Mouse (Mus musculus): Measurements from ENCODE around the gene Ryr1. TPM values are rescaled to one million over a fixed set of nuclear protein-coding genes. Genes with fewer than 3 reads are reported as not detected.
A peak's percentile ranks its signal among the peaks of the same experiment; 100 is the strongest.

The Ryr1 gene
- total and polyA plus RNA-seq, 2 experiments from 2014 or later: 0.04 to 0.15 TPM

DNA sequence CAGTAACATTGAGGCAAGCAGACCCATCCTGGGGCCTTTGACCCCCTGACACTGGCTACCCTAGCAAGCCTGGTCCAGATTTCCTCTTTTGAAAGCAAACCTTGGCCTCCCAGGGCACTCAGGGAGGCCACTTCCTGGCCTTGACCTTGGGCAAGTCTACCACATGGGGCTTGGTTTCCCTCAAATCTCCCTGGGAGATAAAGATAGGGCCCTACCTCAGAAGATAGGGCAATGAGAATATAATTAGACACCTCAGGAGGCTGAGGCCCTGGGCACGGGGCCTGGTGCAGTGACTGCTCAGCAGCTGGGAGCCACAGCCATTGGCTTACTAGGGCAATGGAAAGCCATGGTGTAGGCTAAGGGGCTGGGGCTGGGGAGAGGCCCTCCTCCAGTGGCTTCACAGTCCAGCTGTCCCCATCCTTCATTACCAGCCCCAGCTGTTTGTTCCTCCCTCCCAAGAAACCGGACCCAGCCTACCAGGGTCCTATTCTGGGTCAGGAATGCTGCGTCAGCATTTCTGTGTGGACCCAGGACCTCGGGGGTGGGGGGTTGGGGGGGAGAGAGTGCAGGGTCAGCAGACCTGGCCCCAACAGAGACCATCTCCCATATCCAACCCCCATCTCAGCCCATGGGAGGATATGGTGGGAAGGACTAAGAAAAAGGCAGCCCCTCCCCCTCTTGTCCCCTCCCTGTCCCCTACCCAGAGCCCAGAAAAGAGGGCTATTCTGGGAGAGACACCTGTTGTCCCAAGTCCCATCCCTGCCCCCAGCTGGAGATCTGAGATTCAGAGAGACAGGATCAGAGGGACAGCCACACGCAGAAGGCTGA, 1.2 kb downstream of the Ryr1 start:
- no peak for DNase-seq (ENCODE audit: low spot score)
- H3K4me3 ChIP-seq (ENCODE audit: low read depth, low read length): no peak overlapping the region
- 40% methylated on average over 5 of the region's 5 CpGs for WGBS

DNA sequence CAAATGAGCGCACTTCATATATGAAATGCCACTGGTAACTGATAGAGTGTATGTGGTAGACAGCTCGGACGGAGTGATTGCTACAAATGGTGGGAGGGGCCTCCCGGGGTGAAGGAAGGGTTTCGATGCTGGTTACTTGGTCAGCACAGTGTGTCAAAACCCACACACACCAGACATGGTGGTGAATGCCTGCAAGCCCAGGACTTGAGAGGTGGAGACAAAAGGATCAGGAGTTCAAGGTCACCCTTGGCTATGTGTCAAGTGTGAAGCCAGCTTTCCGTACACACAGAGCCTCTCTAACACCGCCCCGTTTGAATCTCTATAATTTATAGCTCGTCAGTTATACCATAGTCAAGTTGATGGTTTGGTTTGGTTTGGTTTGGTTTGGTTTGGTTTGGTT, 2.2 kb downstream of the Ryr1 start:
- no peaks in the 10 kb centered on the region for H3K9me3 ChIP-seq (replicated peaks; ENCODE audit: control insufficient read depth, low read length)
- H3K4me1 ChIP-seq (ENCODE audit: control insufficient read depth, insufficient read depth): 0 out of 2 replicates have a peak, but pooled peaks cover 7% of the 10 kb centered on the region
- peaks cover 13% of the 10 kb centered on the region; the same call in 1 of the 2 replicates for H3K27me3 ChIP-seq (ENCODE audit: control insufficient read depth, insufficient read depth, low read length)
- H3K27ac ChIP-seq (ENCODE audit: low read depth): no peak overlapping the region
- ATAC-seq (ENCODE audit: insufficient read depth, low read depth) (no peak), DNase-seq (ENCODE audit: low spot score) (no peak)
- no peak overlapping the region for H3K9ac ChIP-seq (replicated peaks; ENCODE audit: low read depth, low read length)
- 85% methylated on average over 9 of the region's 9 CpGs for WGBS
- TF ChIP-seq EP300 (IDR thresholded peaks at IDR 0.05; ENCODE audit: low read depth) (no peak), CTCF (IDR thresholded peaks at IDR 0.05; ENCODE audit: low read depth) (no peak)
- H3K4me2 ChIP-seq (ENCODE audit: low read depth, low read length): no peak overlapping the region
- no peaks in the 10 kb centered on the region for H3K36me3 ChIP-seq (replicated peaks; ENCODE audit: control insufficient read depth, insufficient read depth, low read length)
- H3K4me3 ChIP-seq (ENCODE audit: low read depth, low read length): no peak overlapping the region

More for the DNA sequence above, 1.2 kb downstream of the Ryr1 start:
- no peaks in the 10 kb centered on the region for H3K36me3 ChIP-seq (replicated peaks; ENCODE audit: control insufficient read depth, insufficient read depth, low read length)
- H3K9me3 ChIP-seq (replicated peaks; ENCODE audit: control insufficient read depth, low read length): no peaks in the 10 kb centered on the region
- H3K27ac ChIP-seq (ENCODE audit: low read depth): no peak overlapping the region
- no peak overlapping the region for H3K9ac ChIP-seq (replicated peaks; ENCODE audit: low read depth, low read length)
- H3K4me2 ChIP-seq (ENCODE audit: low read depth, low read length): no peak overlapping the region
- 0 out of 2 replicates have a peak, but pooled peaks cover 7% of the 10 kb centered on the region for H3K4me1 ChIP-seq (ENCODE audit: control insufficient read depth, insufficient read depth)
- peaks cover 10% of the 10 kb centered on the region; the same call in 1 of the 2 replicates for H3K27me3 ChIP-seq (ENCODE audit: control insufficient read depth, insufficient read depth, low read length)
- TF ChIP-seq EP300 (IDR thresholded peaks at IDR 0.05; ENCODE audit: low read depth) (no peak), CTCF (IDR thresholded peaks at IDR 0.05; ENCODE audit: low read depth) (no peak)
- ATAC-seq (ENCODE audit: insufficient read depth, low read depth): no peak

DNA sequence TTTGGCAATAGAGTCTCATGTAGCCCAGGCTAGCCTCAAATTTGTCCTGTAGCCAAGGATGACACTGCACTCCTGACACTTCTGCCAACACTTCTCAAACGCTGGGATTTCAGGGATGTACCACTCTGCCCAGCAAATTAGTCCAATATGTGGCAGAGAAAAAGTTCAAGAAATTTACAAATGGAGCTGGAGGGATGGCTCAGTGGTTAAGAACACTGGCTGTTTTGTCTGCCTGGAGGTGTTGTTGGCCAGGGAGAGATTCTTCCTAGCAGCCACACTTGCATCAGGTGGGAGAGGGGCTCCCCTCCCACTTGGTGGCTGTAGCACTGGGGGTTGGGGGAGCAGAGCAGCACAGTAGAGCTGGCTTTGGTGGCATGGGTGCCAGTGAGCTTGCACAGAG, 5.5 kb downstream of the Ryr1 start:
- Histone ChIP-seq H3K4me3 (ENCODE audit: low read depth, low read length) (no peak overlapping the region), H3K36me3 (replicated peaks; ENCODE audit: control insufficient read depth, insufficient read depth, low read length) (no peaks in the 10 kb centered on the region), H3K27ac (ENCODE audit: low read depth) (no peak overlapping the region), H3K27me3 (ENCODE audit: control insufficient read depth, insufficient read depth, low read length) (0 out of 2 replicates have a peak, but pooled peaks cover 4% of the 10 kb centered on the region), H3K4me1 (ENCODE audit: control insufficient read depth, insufficient read depth) (0 out of 2 replicates have a peak, but pooled peaks cover 6% of the 10 kb centered on the region), H3K9me3 (replicated peaks; ENCODE audit: control insufficient read depth, low read length) (no peaks in the 10 kb centered on the region), H3K4me2 (ENCODE audit: low read depth, low read length) (no peak overlapping the region), H3K9ac (replicated peaks; ENCODE audit: low read depth, low read length) (no peak overlapping the region)
- no peak for DNase-seq (ENCODE audit: low spot score)
- WGBS: 65% methylated on average over 1 of the region's 1 CpGs
- no peak for ATAC-seq (ENCODE audit: insufficient read depth, low read depth)
- TF ChIP-seq EP300 (IDR thresholded peaks at IDR 0.05; ENCODE audit: low read depth) (no peak), CTCF (IDR thresholded peaks at IDR 0.05; ENCODE audit: low read depth) (no peak)

DNA sequence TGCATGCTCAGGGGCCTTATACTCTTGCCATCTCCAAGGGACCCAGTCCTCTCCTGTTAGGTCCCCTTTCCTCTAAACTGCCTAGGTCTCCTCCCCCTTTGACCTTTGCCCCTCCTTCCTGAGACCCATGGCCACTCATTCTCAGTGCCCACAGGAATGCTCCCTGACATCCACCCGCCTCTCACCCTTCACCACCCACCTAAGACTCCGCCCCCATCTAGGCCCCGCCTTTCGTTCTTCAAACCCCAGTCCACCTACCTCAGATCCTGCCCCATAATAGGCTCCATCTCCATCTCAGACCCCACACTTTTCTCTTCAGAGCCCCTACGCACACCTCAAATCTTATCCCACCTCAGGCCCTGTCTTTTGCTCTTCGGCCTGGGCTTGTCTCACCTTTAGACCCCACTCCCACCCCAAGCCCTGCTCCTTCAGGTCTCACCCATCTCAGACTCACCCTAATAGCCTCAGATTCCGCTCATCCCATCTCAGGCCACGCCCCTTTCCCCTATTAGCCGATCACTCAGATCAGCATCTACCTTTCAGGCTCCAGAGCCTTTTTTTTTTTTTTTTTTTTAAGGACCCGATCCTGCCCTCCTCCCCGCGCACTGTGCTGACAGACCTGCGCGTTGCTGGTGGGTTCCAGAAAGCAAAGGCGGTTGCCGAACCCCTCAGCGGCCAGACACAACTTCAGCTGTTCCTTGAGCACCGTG, 6.7 kb downstream of the Ryr1 start:
- Histone ChIP-seq H3K27me3 (ENCODE audit: control insufficient read depth, insufficient read depth, low read length) (0 out of 2 replicates have a peak, but pooled peaks cover 3% of the 10 kb centered on the region), H3K9me3 (replicated peaks; ENCODE audit: control insufficient read depth, low read length) (no peaks in the 10 kb centered on the region), H3K9ac (replicated peaks; ENCODE audit: low read depth, low read length) (no peak overlapping the region), H3K4me2 (ENCODE audit: low read depth, low read length) (no peak overlapping the region), H3K4me1 (ENCODE audit: control insufficient read depth, insufficient read depth) (no peaks in the 10 kb centered on the region), H3K27ac (ENCODE audit: low read depth) (no peak overlapping the region), H3K4me3 (ENCODE audit: low read depth, low read length) (no peak overlapping the region), H3K36me3 (replicated peaks; ENCODE audit: control insufficient read depth, insufficient read depth, low read length) (no peaks in the 10 kb centered on the region)
- 17% methylated on average over 18 of the region's 18 CpGs for WGBS
- ATAC-seq (ENCODE audit: insufficient read depth, low read depth) (no peak), DNase-seq (ENCODE audit: low spot score) (no peak)
- TF ChIP-seq EP300 (IDR thresholded peaks at IDR 0.05; ENCODE audit: low read depth) (no peak), CTCF (IDR thresholded peaks at IDR 0.05; ENCODE audit: low read depth) (no peak)

GRCm38 (mm10) chr7:29108992-29109955, 15.7 kb downstream of the Ryr1 start:
- peak overlapping the region; percentile 9; the same call in 1 of the 2 replicates for H3K4me2 ChIP-seq (ENCODE audit: low read depth, low read length)
- H3K36me3 ChIP-seq (replicated peaks; ENCODE audit: control insufficient read depth, insufficient read depth, low read length): no peaks in the 10 kb centered on the region
- TF ChIP-seq CTCF (IDR thresholded peaks at IDR 0.05; ENCODE audit: low read depth): no peak
- no peak for TF ChIP-seq EP300 (IDR thresholded peaks at IDR 0.05; ENCODE audit: low read depth)
- no peak overlapping the region for H3K9ac ChIP-seq (replicated peaks; ENCODE audit: low read depth, low read length)
- H3K9me3 ChIP-seq (replicated peaks; ENCODE audit: control insufficient read depth, low read length): no peaks in the 10 kb centered on the region
- no peaks in the 10 kb centered on the region for H3K4me1 ChIP-seq (ENCODE audit: control insufficient read depth, insufficient read depth)
- DNase-seq (ENCODE audit: low spot score) (no peak), ATAC-seq (ENCODE audit: insufficient read depth, low read depth) (no peak)
- WGBS: 30% methylated on average over 38 of the region's 38 CpGs
- no peak overlapping the region for H3K27ac ChIP-seq (ENCODE audit: low read depth)
- 0 out of 2 replicates have a peak, but pooled peaks cover 3% of the 10 kb centered on the region for H3K27me3 ChIP-seq (ENCODE audit: control insufficient read depth, insufficient read depth, low read length)
- no peak overlapping the region for H3K4me3 ChIP-seq (ENCODE audit: low read depth, low read length)
